Mouse (Mus musculus) cerebellum, adult (tissue): Measurements from ENCODE around the gene H2afv.

Source experiments
- ATAC-seq: cut with Nextera tagmentation; 2 replicates; pipeline ENCODE4 v1.9.2; 2017; ENCODE audit warnings: mild to moderate bottlenecking, moderate library complexity, mixed read lengths; ENCODE audit not compliant: insufficient number of reproducible peaks, low FRiP score, low TSS enrichment

Gene H2afv

GRCm38 (mm10) chr11:6444077-6444853 is at the start of gene H2afv:
Gene H2afv, minus strand, starts transcription at chr11:6444443.
- ATAC-seq: peak; percentile 100

GRCm38 (mm10) chr11:6489691-6490503 is 45.7 kb upstream of the H2afv start:
- peak; percentile 61; the same call in 1 of the 2 replicates for ATAC-seq

GRCm38 (mm10) chr11:6489257-6489656 is 45.0 kb upstream of the H2afv start:
- no peak for ATAC-seq

- no peak for ATAC-seq
Observed at GRCm38 (mm10) chr11:6488041-6488684, 43.9 kb upstream of the H2afv start.

GRCm38 (mm10) chr11:6487496-6487895 is 43.3 kb upstream of the H2afv start:
- ATAC-seq: no peak

DNA sequence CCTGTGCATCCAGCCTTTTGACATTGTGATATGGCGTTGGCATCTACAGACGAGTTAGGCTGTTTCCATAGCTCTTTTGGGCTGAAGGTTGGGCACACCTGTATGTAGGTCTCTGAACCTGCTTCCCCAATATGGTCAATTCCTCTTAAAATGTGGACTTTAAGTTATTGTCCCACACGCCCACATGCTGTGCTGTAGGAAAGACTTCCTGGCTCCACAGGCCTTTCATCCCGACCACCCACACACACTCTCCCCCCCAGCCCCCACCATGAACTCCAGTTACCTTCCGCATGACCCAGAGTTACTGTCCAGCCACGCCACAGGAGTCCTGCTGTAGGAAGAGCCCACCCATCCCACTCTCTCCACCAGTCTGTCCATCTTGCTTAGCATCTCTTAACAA is 42.7 kb upstream of the H2afv start:
- no peak for ATAC-seq

DNA sequence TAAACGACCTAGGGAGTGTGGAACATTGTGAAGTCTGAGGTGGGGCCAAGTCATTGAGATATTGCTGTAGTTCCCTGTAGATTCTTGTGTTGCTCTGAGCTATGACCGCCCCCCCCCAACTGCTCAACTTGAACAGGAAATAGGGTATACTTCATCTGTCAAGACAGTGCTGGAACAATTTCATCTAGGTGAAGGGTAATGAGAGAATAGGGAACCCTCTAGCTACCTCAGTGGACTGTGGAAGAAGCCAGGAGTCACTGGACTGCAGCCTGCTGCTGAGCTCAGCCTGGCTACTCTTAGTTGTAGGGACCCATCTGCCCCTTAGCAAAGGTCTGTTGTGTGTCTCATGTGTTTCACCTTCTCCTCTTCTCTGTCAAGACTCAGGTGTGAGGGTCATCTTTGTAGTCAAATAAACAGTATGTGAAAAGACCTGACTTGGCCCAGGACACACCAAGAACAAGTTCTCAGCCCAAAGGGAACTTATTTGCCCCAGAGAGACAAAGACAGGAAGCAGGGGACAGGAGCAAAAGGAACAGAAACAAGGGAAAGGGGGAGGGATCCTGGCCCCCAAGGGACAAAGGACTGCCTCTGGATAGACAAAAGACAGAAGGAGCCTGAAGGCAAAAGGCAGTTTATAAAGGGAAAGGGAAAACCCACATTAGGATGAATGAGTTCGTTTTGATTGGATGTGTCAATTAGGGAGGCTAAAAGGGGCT is 40.2 kb upstream of the H2afv start:
- ATAC-seq: no peak

- no peak for ATAC-seq
Observed at GRCm38 (mm10) chr11:6483103-6483502, 38.9 kb upstream of the H2afv start.

DNA sequence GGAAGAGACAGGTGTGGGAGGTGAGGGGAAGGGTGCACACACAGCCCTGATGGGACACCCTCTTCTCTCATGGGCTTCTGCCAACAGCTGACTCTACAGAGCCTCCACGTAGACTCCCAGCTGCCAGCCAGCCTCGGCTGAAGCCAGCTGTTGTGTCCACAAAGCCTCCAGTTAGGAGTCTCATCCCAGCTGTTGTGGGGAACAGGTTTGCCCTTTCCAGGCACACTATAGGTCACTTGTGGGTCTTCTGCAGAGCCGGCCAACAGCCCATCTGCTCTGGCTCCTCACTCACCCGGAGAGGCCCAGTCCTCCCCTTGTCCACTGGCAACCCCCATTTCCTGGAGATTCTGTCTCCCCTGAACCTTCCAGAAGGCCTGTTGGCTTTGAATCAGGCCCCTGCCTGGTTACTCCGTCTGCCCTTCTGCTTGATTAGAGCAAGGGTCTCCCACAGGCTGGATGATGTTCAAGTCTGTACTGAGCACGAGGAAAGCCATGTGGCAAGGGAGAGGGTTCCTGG is 37.5 kb upstream of the H2afv start:
- ATAC-seq: peak; percentile 56; the same call in 1 of the 2 replicates

- ATAC-seq: no peak
Observed at GRCm38 (mm10) chr11:6480681-6481405, 36.6 kb upstream of the H2afv start.

GRCm38 (mm10) chr11:6480191-6480590 is 35.9 kb upstream of the H2afv start:
- ATAC-seq: peak; percentile 78; the same call in 1 of the 2 replicates

DNA sequence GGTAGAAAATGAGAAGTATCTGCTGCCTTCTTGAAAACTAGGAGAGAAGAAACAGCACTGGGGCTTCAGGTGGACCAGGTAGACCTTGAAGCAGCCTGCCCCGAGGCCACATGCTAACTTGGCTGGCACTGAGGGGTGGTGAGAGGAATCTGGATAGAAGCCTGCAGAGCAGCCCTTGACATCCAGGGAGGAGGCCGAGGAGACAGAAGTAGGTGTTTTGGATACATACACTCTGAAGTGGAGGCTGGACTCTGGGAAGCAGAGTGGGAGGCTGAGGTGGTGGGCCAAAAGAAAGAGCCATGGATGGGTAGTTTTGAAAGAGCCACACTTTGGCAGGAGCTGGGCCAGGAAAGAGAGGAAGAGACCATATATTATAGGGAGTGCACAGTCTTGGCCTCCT is 35.0 kb upstream of the H2afv start:
- no peak for ATAC-seq

DNA sequence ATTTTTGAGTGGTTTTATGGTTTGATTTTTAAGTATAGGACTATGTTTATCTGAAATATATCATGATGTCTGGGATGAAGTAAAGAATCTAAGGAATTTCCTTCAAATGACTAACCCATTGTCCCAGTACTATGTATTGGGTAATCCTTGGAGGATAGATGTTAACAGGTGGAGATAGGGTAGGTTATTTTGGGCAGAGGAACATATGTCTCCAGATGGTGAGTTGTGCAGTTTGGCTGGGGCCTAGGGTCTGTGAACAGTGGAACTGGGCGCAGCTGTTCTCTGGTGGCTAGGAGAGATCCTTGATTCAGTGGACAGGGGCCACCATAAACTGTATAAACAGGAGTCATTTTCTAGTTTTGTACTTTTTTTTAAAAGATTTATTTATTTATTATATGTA is 33.1 kb upstream of the H2afv start:
- no peak for ATAC-seq

- ATAC-seq: no peak
Observed at GRCm38 (mm10) chr11:6476876-6477275, 32.6 kb upstream of the H2afv start.

GRCm38 (mm10) chr11:6475867-6476484 is 31.7 kb upstream of the H2afv start, which contains the start of gene Purb:
Gene Purb, minus strand, starts transcription at chr11:6475917.
- ATAC-seq: peak; percentile 73

DNA sequence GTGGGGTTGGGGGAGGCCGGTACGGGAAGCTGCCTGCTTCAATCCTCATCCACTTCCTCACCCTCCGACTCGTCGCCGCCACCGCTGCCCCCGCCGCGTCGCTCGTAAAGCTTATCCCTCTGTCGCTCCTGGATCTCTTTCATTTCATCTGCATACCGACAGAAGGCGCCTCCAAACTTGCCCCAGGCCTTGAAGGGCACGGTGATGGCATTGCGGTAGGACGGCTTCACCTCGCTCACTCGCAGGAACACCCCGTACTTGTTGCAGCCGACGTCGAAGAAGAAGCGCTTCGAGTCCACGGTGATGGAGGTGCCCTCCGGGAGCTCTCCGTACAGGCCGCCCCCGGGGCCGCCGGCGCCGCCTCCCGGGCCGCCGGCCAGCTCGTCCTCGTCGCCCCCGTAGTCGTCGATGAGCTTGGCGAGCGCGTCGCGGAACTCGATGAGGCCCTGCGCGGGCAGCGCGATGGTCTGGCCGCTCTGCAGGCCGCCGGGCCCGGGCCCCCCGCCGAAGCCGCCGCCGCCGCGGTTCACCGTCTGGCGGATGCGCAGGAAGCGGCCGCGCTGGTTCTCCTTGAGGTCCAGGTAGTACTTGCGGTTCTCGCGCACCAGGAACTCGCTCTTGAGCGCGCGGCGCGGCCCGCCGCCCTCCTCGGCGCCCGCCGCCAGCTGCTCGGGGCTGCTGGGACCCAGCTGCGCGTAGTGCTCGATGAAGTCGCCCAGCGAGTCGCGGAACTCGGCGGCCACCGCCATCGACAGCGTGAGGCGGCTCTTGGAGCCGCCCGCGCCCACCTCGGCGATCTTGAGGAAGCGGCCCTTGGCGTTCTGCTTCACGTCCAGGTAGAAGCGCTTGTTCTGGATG is 30.9 kb upstream of the H2afv start:
- ATAC-seq: peak; percentile 32; the same call in 1 of the 2 replicates

- no peak for ATAC-seq
Observed at GRCm38 (mm10) chr11:6474381-6474780, 30.1 kb upstream of the H2afv start.

DNA sequence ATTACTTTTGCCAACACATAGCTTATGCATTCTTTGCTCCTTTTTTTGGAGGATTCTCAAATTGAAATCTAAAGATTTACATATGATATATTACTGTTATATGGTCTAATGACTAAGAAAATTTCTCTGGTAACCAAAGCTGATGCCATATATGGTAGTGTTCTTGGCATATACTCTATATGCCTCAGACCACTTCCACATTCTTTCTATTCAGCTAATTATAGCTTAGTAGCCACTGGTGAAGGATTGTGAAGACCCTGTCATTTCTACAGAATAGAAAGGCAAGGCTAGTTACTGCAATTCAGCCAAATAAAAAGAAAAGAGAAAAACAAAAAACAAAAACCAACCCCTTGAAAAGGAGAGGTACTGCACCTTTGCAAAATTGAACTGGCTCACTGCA is 27.8 kb upstream of the H2afv start:
- no peak for ATAC-seq
